Mouse (Mus musculus) left cerebral cortex, adult 11 months (tissue): ENCODE measurements around the gene Olfr749.
"Not testable (repeated sequence)": the region's sequence is repeated elsewhere in the genome, so short reads cannot be mapped to it uniquely, and the experiment has no call there.

Source experiments
- DNase-seq: peaks from one replicate; pipeline ENCODE4 v3.0.0; 2022; ENCODE audit warnings: low spot score

Gene Olfr749

GRCm38 (mm10) chr14:50744994-50745393, at the start of gene Olfr749:
Olfr749 (minus strand) TSS chr14:50745094.
- DNase-seq: no peak

DNA sequence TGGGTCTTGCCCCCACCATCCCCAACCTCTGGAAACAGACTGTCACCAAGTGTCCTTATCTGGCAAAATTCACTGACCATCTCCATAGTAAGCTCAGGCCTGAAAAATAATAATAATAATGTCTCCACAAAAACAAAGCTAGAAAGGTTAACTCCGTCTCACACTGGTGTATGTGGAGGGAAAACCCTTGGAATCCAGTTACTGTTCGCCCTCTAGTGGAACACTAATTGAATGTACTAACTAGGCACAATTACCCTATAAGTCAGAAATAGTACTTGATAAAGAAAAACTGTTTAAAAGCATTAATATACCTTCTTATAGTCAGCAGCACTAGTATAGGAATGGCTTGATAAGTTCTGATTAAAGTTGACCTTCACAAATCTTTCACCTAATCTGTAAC, 43.3 kb upstream of the Olfr749 start:
- DNase-seq: no peak

- peak; percentile 75 for DNase-seq
Measured at GRCm38 (mm10) chr14:50785251-50785637, 40.4 kb upstream of the Olfr749 start, which contains the start of gene Ttc5. Ttc5 (minus strand) TSS chr14:50785519.

DNA sequence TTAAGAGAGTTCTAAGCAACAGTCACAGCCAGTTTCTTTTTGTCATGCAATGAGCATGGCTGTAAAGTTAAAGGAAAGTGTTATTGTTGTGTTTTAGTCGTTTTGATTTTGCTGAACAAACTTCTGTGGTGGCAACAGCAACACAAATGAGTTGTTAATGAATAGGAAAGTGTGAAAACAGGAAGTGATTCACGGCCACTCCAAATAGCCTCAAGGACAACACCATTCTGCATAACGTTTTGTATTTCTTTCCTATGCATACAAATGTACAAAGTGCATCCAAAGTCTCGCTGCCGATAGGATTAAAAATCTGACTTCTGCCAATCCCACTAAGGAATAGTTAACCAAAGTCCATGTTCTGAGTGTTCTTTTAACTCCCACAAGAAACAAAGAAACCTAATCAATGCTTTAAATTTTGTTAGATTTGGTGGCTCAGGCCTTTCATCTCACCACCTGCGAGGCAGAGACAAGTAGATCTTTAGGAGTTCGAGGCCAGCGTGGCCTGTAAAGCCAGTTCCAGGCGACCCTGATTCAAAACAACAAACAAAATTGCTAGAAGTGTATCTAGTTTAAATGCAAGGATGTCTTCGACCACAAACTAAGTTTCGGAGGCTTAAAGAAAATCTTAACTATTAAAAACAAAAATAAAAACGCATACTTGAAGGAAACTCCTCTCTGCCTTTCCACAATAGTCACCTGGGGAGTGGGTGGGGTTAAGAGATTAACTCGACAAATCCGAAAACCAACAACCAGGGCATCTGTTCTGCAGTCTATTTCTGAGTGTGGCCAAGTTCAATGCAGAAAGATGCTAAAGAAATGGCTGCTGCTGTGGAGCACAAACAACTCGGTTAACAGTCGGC, 39.7 kb upstream of the Olfr749 start:
- DNase-seq: no peak

DNA sequence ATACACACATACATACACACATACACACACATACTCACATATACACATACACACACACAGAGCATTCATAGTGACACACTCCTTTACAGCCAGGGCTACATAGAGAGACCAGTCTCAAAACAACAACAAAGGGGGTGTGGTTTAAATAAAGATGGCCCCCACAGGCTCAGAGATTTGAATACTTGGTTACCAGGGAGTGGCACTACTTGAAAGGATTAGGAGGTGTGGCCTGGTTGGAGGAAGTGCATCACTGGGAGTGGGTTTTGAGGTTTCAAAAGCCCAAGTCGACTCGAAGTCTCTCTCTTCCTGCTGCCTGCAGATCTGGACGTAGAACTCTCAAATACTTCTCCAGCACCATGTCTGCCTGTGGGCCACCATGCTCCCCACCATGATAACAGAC, 37.3 kb upstream of the Olfr749 start:
- no peak for DNase-seq

DNA sequence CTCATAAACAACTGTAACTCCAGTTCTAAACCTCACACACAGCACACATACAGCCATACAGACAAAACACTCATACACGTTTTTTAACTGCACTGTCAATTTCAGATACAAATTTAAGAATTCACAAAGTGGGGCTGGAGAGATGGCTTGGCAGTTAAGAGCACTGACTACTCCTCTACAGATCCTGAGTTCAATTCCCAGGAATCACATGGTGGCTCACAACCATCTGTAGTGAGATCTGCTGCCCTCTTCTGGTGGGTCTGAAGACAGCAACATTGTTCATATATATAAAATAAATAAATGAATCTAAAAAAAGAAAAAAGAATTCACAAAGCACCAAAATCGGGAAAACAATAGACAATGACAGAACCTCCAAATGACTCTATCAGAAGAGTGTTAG, 26.4 kb upstream of the Olfr749 start:
- DNase-seq: no peak

GRCm38 (mm10) chr14:50765736-50766135, 20.8 kb upstream of the Olfr749 start:
- DNase-seq: no peak

DNA sequence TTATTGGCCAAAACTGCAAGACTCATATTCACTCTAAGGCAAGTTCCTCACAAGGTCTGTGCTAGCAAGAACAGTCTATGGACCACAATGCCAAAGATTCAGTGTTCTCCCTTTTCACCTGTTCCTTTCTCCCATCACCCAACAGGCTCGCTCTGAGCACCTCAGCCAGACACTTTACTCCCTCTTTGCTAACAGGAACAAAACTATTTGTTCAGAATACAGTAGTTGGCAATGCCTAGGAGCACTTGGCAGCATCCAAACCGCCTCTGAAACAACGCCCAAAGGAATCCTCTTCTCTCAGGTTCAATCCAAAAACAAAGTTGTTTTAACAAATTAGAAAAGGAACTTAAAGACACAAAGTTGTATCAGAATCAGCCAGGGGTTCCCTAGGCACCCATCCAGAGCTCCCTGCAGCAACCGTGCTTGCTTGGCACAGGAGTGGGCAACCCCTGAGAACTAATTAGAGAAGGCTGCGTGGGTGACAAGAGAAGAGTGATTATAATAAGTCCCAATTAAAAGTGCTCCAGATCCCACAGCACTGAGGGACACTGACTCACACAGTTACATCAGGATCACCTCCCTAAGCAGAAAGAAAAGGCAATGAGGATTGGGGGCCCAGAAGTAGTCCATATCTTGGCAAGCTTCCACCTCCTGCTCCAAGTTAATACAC, 13.7 kb upstream of the Olfr749 start:
- peak; percentile 9 for DNase-seq

DNA sequence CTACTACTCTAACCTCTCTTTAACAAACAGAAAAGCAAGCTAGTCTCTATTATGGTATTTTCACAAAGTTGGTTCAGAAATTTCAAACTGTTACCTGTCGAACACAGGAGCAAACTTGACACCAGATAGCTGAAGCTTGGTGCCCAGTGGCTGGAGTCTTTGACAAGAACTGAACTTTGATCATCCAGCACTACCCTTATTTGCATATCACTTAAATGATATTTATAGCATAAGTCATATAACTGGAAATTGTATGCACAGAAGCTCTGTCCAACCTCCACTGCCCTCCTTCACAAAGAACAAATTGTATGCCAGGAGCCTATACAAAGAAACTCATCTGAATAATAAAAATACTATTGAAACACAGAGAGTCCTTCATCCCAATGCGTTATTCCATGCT, 3.3 kb downstream of the Olfr749 start:
- no peak for DNase-seq

DNA sequence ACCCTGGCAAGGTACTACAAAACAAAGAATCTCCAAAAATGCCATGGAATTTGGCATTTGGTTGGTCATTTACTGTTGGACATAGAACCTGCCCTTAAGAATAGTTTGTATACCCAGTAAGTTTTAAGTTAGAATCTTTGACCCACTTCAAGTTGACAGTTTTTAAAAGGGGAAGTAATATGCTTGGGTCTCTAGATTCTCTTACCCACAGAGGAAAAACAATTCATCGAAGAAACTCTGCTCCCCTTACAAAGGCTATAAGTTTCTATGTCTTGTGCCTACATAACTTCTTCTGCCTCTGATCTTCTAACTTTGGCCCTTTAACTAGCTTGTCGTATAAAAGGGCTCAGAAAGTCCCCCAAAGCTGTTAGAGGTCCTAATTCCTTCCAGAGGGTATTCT, 4.6 kb downstream of the Olfr749 start:
- DNase-seq: no peak

DNA sequence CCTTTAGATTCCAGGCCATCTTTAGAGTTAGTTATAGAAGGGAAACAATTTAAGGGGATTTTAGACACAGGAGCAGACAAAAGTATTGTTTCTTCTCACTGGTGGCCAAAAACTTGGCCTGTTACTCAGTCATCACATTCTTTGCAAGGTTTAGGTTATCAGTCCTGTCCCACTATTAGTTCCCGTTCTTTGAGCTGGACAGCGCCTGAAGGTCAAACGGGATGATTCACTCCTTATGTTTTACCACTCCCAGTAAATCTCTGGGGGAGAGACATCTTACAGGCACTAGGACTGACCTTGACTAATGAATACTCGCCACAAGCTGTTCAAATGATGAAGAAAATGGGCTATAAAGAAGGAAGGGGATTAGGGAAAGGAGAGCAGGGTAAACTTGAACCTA, 22.5 kb downstream of the Olfr749 start:
- DNase-seq: not testable (repeated sequence)

DNA sequence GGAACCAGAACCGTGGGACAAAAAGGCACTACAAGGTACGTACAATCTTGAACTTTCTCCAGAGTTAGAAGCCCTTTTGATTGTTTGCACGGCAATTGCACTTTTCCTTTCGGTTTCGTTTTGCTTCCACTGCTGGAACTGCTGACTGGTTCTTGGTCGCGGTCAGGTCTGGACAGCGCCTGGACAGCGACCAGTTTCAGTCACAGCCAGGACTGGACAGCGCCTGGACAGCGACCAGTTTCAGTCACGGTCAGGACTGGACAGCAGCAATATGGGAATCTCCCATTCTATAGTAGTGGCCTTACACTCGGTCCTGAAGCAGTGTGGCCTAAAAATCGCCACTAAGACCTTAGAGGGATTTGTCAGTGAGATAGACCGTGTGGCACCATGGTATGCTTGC, 25.0 kb downstream of the Olfr749 start:
- not testable (repeated sequence) for DNase-seq

DNA sequence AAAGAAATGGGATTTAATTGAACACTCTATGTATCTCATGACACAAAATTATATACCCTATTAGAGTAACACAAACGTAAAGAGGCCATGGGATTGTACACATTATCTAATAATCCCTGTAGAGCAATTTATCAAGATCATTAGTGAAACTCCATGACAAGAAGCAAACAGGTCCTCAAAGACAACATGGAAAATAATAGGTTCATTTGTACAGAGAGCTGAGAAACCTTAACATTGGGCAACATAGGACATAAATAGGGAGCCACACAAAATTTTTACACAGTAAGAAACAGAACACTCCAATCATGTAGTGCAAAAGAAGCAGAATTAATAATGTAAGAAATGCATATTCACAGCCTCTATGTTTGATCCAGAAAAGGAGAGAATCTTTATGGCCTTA, 37.8 kb downstream of the Olfr749 start, which contains the start of gene Olfr748:
Gene Olfr748 (plus strand): TSS at position 301 of the 400 bp plus-strand sequence.
- no peak for DNase-seq

DNA sequence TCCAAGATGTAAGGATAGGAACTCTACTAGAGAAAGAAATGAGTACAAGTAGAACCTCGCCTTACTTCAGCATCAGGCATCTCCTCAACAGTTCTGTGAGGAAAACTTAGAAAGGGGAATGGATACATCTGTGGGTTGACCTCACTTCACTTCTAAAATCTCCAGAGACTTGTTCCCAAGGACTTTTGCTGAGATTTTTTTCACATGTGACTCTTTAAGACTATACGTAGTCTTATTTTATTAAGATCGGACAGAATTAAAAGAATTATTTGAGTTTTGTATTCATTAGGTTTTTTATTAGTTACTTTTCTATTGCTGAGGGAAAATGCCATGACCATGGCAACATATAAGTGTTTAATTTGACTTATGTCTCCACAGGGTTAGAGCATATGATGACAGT, 51.8 kb downstream of the Olfr749 start, which contains the start of gene Olfr747:
Gene Olfr747 (minus strand): TSS at position 101 of the 400 bp plus-strand sequence.
- no peak for DNase-seq
